Mouse (Mus musculus) neural tube, embryonic 13.5 days (tissue): ENCODE measurements at regions not wholly inside any gene's neighbourhood (a gene's known extent, or its start where the extent isn't known, plus 50 kb on each side); places are given as distances from the start of the nearest gene placed in this dataset.

Experiments
- ATAC-seq: fragments of 200-750 bp; cut with Nextera tagmentation; 2 replicates; pipeline ENCODE4 v1.8.0; 2017; ENCODE audit warnings: low read depth, mild to moderate bottlenecking, moderate TSS enrichment, moderate library complexity
- H3K27ac ChIP-seq: fragments of 300-500 bp; sonication (generic); replicated peaks from 2 replicates; pipeline ENCODE4 v1.5.1; 2015; ENCODE audit warnings: moderate library complexity, mild to moderate bottlenecking, inconsistent platforms
- H3K27me3 ChIP-seq: fragments of 300-500 bp; sonication (generic); 2 replicates; pipeline ENCODE4 v1.6.1; 2015; ENCODE audit warnings: mild to moderate bottlenecking, inconsistent platforms
- H3K36me3 ChIP-seq: fragments of 300-500 bp; sonication (generic); 2 replicates; pipeline ENCODE4 v1.6.1; 2015; ENCODE audit warnings: mild to moderate bottlenecking, inconsistent platforms
- H3K4me1 ChIP-seq: fragments of 300-500 bp; sonication (generic); replicated peaks from 2 replicates; pipeline ENCODE4 v1.6.1; 2015; ENCODE audit warnings: inconsistent platforms
- H3K4me2 ChIP-seq: fragments of 300-500 bp; sonication (generic); 2 replicates; pipeline ENCODE4 v1.6.1; 2015; ENCODE audit warnings: inconsistent platforms, mild to moderate bottlenecking, moderate library complexity
- H3K4me3 ChIP-seq: fragments of 300-500 bp; sonication (generic); 2 replicates; pipeline ENCODE4 v1.5.1; 2015; ENCODE audit warnings: mild to moderate bottlenecking, inconsistent platforms
- H3K9ac ChIP-seq: fragments of 300-500 bp; sonication (generic); 2 replicates; pipeline ENCODE4 v1.6.1; 2015; ENCODE audit warnings: moderate library complexity, mild to moderate bottlenecking, inconsistent platforms
- H3K9me3 ChIP-seq: fragments of 300-500 bp; sonication (generic); 2 replicates; pipeline ENCODE4 v1.6.1; 2016; ENCODE audit warnings: inconsistent platforms
- WGBS: fragments of 180-500 bp; shearing (Covaris S2); methylation state at CpG from one replicate; pipeline ENCODE4 v1.1.7; 2015; 5-methylcytosine and 5-hydroxymethylcytosine counted together

- H3K9ac ChIP-seq, result no peak overlapping the region
- no peaks in the 10 kb centered on the region for H3K9me3 ChIP-seq
- H3K27me3 ChIP-seq, result no peaks in the 10 kb centered on the region
- WGBS, result 77% methylated on average over 6 of the region's 6 CpGs
- no peak overlapping the region for H3K27ac ChIP-seq
- no peaks in the 10 kb centered on the region for H3K36me3 ChIP-seq
- H3K4me2 ChIP-seq, result no peak overlapping the region
- ATAC-seq, result no peak
- peaks cover 7% of the 10 kb centered on the region; the same call in 1 of the 2 replicates for H3K4me1 ChIP-seq
- H3K4me3 ChIP-seq, result no peak overlapping the region
These were observed 230.8 kb downstream of the Gm4791 start for GRCm38 (mm10) chr9:47229296-47229695.

DNA sequence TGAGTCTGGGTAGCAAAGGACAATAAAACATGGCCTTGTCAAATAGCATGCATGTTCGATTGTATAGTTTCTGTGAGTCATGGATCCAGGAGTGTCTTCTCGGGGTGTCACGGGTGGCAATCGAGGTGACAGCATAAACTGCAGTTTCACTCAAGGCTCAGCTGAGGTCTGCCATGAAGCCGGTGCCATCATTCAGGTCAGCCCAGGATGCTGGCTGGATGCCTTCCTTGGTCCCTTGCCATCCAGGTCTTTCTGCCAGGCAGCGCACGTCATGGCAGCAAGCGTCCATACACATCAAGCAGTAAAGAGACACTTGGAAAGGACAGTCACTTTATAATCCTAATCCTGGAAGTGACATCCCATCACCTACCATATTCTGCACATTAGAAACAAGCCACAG, 242.4 kb downstream of the Gm4791 start:
- H3K27ac ChIP-seq, result no peak overlapping the region
- no peak overlapping the region for H3K4me2 ChIP-seq
- no peak for ATAC-seq
- no peaks in the 10 kb centered on the region for H3K27me3 ChIP-seq
- WGBS, result 90% methylated on average over 8 of the region's 8 CpGs
- no peaks in the 10 kb centered on the region for H3K9me3 ChIP-seq
- H3K4me3 ChIP-seq, result no peak overlapping the region
- no peaks in the 10 kb centered on the region for H3K4me1 ChIP-seq
- no peak overlapping the region for H3K9ac ChIP-seq
- no peaks in the 10 kb centered on the region for H3K36me3 ChIP-seq

DNA sequence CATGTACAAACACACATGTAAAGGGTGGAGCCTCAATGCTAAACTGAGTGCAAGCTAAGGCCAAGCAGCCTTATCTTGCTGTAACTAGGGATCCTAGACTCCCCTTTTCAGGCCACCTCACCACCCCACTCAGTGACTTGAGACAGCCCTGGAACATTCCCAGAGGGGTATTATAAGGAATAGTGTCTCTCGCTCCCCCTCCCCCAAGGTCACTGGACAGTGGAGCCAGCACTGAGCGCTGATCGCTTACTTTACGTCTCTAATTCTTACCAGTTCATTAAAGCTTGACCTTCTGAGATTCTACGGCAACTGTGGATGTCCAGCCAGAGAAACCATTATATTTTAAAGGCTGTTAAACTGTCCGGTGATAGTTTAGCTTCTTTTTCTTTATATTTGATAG, 243.5 kb downstream of the Gm4791 start:
- no peak overlapping the region for H3K9ac ChIP-seq
- no peak overlapping the region for H3K27ac ChIP-seq
- H3K9me3 ChIP-seq, result no peaks in the 10 kb centered on the region
- H3K27me3 ChIP-seq, result no peaks in the 10 kb centered on the region
- H3K4me2 ChIP-seq, result no peak overlapping the region
- H3K36me3 ChIP-seq, result no peaks in the 10 kb centered on the region
- no peaks in the 10 kb centered on the region for H3K4me1 ChIP-seq
- no peak for ATAC-seq
- H3K4me3 ChIP-seq, result no peak overlapping the region
- 77% methylated on average over 6 of the region's 6 CpGs for WGBS

DNA sequence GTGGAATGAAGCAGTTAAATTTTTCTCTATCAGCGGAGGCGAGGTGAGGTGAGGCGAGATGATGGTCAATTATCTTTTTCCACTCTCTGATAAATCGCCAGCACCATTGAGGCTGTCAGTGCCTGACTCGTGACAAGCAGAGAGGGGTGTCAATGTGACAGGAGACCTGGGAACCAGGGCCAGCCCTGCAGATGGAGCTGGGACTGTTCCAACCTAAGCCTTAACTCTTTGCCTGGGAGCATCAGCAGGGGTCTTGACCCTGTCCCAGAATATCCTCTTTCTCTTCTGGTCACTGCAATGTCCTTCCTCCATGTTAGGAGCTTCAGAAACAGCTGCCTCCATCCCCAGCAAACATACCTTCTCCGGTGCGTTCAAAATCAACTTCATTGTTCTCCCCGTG, 244.0 kb downstream of the Gm4791 start:
- WGBS, result 77% methylated on average over 8 of the region's 8 CpGs
- no peak for ATAC-seq
- no peak overlapping the region for H3K4me3 ChIP-seq
- no peak overlapping the region for H3K4me2 ChIP-seq
- H3K27ac ChIP-seq, result no peak overlapping the region
- no peaks in the 10 kb centered on the region for H3K9me3 ChIP-seq
- H3K4me1 ChIP-seq, result no peaks in the 10 kb centered on the region
- no peaks in the 10 kb centered on the region for H3K36me3 ChIP-seq
- H3K9ac ChIP-seq, result no peak overlapping the region
- no peaks in the 10 kb centered on the region for H3K27me3 ChIP-seq

DNA sequence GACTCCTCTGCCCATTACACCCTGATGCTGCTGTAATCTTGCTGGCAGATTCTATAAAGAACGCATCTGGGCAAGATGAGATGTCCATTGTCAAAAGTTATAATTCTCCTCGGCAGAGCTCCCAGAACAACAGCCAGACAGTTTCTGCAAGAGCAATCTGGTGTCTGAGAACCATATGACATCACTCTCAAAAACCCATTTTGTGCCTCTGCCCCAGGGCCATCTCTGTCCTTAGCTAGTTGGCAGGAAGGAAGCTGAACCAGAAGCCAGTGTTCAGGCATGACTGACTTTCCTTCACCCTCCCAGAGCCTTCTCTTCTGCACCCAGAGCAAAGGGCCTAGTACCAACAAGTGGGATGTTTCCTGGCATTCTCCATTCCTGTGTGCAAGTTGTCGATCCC, 250.5 kb downstream of the Gm4791 start:
- no peak overlapping the region for H3K4me2 ChIP-seq
- H3K27ac ChIP-seq, result no peak overlapping the region
- no peaks in the 10 kb centered on the region for H3K9me3 ChIP-seq
- 80% methylated on average over 3 of the region's 3 CpGs for WGBS
- H3K27me3 ChIP-seq, result no peaks in the 10 kb centered on the region
- H3K9ac ChIP-seq, result no peak overlapping the region
- 0 out of 2 replicates have a peak, but pooled peaks cover 8% of the 10 kb centered on the region for H3K4me1 ChIP-seq
- H3K4me3 ChIP-seq, result no peak overlapping the region
- H3K36me3 ChIP-seq, result no peaks in the 10 kb centered on the region
- ATAC-seq, result no peak

- no peak overlapping the region for H3K9ac ChIP-seq
- no peaks in the 10 kb centered on the region for H3K9me3 ChIP-seq
- WGBS, result 96% methylated on average over 2 of the region's 2 CpGs
- ATAC-seq, result no peak
- H3K4me3 ChIP-seq, result no peak overlapping the region
- H3K4me1 ChIP-seq, result 0 out of 2 replicates have a peak, but pooled peaks cover 8% of the 10 kb centered on the region
- no peak overlapping the region for H3K4me2 ChIP-seq
- no peaks in the 10 kb centered on the region for H3K36me3 ChIP-seq
- no peaks in the 10 kb centered on the region for H3K27me3 ChIP-seq
- no peak overlapping the region for H3K27ac ChIP-seq
These were observed 252.6 kb downstream of the Gm4791 start for GRCm38 (mm10) chr9:47251160-47251559.

DNA sequence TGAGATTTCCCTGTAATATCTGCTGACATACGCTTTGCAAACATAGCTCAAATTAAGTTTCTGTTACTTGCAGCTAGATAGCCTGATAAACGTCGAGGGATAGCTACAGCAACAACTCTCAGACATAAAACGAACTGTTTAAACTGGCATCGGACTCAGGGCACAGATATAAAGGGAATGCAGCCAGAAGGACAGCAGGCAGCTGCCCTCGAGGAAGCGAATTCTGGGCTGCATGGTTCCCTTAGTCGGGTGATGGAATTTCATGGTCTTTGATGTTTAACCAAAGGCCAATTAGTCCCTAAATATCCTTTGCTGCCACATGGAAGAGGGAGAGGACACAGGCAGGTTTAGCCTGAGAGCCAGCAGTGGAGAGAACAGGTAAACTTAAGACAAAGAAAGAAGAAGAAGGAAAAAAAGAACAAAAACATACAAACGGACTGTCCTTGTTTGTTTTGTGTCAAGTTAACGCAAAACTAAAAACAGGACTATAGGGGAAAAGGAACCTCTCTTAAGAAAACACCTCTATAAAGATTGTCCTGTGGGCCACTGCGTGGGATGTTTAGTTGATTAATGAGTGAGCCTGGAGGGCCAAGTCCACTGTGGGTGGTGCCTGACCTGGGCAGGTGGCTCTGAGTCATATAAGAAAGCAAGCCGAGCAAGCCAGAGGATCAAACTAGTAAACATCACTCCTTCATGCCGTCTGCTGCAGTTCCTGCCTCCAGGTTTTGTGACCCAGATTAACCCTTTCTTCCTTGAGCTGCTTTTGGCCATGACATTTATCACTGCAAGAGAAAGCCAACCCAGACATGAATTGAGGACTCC, 255.5 kb downstream of the Gm4791 start:
- Histone ChIP-seq H3K4me2 (no peak overlapping the region), H3K9ac (no peak overlapping the region), H3K27me3 (no peaks in the 10 kb centered on the region), H3K9me3 (no peaks in the 10 kb centered on the region), H3K36me3 (no peaks in the 10 kb centered on the region), H3K4me3 (no peak overlapping the region), H3K27ac (no peak overlapping the region), H3K4me1 (0 out of 2 replicates have a peak, but pooled peaks cover 8% of the 10 kb centered on the region)
- ATAC-seq, result no peak
- WGBS, result 51% methylated on average over 13 of the region's 13 CpGs

DNA sequence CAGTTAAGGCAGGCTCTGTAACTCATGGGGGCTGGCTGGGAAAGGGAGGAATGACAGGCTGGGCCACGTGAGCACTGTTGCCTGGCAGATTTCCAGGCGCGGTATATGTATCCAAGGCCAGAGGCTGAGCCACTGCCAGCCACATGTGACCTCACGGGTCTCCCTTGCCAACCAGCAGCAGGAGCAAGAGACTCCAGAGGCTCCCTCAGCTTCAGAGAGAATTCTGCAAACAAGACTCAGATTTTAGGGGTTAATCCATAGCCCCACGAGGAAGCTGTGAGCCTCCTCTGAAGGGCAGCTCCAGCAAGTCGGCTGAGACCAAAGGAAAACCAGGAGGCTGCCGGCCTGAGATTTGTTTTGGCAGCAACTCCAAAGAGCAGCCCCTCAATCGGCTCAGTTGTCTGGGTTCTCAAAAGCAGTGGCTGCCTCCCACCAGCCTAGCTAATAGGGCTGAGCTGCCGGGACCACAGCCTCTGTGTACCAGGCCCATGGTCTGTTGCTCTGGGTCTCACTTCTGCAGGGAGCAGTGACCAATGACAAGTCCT, 264.0 kb upstream of the Cadm1 start:
- H3K4me1 ChIP-seq, result peaks cover 29% of the 10 kb centered on the region
- H3K27me3 ChIP-seq, result no peaks in the 10 kb centered on the region
- H3K36me3 ChIP-seq, result no peaks in the 10 kb centered on the region
- 56% methylated on average over 9 of the region's 9 CpGs for WGBS
- no peak overlapping the region for H3K9ac ChIP-seq
- H3K27ac ChIP-seq, result no peak overlapping the region
- H3K4me2 ChIP-seq, result no peak overlapping the region
- no peak overlapping the region for H3K4me3 ChIP-seq
- no peaks in the 10 kb centered on the region for H3K9me3 ChIP-seq
- peak; percentile 61; the same call in 1 of the 2 replicates for ATAC-seq

DNA sequence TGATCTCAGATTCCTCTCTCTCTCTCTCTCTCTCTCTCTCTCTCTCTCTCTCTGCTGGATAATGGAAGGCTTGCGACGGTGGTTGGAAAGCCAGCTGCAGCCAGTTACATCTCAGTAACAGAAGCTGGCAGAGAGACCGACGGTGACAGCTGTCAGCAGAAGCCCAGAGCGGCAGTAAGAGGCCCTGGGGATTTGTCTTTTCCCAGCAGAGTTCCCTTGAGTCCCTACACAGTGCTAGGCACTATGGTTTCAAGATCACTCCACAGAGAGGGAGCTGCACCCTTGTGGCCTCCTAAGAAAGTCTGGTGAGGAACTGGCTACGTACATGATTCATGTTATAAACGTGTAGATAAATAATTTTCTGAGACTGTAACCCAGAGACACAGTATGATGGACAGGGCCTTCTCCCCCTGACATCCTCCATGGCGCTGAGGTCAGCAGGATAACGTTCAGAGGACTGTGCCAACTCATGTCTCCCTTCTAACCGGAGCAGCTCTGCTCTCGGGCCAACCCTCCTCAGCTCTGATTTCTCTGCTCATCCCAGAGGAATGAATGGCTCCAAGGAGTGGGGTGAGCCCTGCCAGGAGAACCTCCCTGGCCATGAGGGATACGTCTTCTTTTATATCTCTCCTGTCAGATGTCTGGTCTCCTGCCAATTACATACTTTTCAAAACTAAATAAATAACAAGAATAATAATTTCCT, 253.5 kb upstream of the Cadm1 start:
- no peaks in the 10 kb centered on the region for H3K9me3 ChIP-seq
- no peak overlapping the region for H3K27ac ChIP-seq
- peaks cover 32% of the 10 kb centered on the region for H3K4me1 ChIP-seq
- no peak overlapping the region for H3K4me3 ChIP-seq
- ATAC-seq, result no peak
- H3K27me3 ChIP-seq, result no peaks in the 10 kb centered on the region; the same call in 1 of the 2 replicates
- H3K9ac ChIP-seq, result no peak overlapping the region
- no peaks in the 10 kb centered on the region for H3K36me3 ChIP-seq
- WGBS, result 44% methylated on average over 12 of the region's 12 CpGs
- H3K4me2 ChIP-seq, result no peak overlapping the region

- no peaks in the 10 kb centered on the region for H3K36me3 ChIP-seq
- no peaks in the 10 kb centered on the region for H3K9me3 ChIP-seq
- no peaks in the 10 kb centered on the region for H3K27me3 ChIP-seq
- H3K4me1 ChIP-seq, result peaks cover 35% of the 10 kb centered on the region
- peak overlapping the region; percentile 80 for H3K27ac ChIP-seq
- no peak for ATAC-seq
- H3K4me2 ChIP-seq, result no peak overlapping the region
- 80% methylated on average over 6 of the region's 6 CpGs for WGBS
- no peak overlapping the region for H3K9ac ChIP-seq
- H3K4me3 ChIP-seq, result no peak overlapping the region
These were observed 250.6 kb upstream of the Cadm1 start for GRCm38 (mm10) chr9:47279410-47279809.

- no peak overlapping the region for H3K4me2 ChIP-seq
- H3K9ac ChIP-seq, result no peak overlapping the region
- H3K4me1 ChIP-seq, result peaks cover 35% of the 10 kb centered on the region
- H3K36me3 ChIP-seq, result no peaks in the 10 kb centered on the region
- peak overlapping the region; percentile 80 for H3K27ac ChIP-seq
- no peak overlapping the region for H3K4me3 ChIP-seq
- H3K9me3 ChIP-seq, result no peaks in the 10 kb centered on the region
- 20% methylated on average over 7 of the region's 7 CpGs for WGBS
- H3K27me3 ChIP-seq, result no peaks in the 10 kb centered on the region
- ATAC-seq, result 0 out of 2 replicates have a peak, but pooled peaks have one; percentile 48
These were observed 249.8 kb upstream of the Cadm1 start for GRCm38 (mm10) chr9:47280146-47280545.

DNA sequence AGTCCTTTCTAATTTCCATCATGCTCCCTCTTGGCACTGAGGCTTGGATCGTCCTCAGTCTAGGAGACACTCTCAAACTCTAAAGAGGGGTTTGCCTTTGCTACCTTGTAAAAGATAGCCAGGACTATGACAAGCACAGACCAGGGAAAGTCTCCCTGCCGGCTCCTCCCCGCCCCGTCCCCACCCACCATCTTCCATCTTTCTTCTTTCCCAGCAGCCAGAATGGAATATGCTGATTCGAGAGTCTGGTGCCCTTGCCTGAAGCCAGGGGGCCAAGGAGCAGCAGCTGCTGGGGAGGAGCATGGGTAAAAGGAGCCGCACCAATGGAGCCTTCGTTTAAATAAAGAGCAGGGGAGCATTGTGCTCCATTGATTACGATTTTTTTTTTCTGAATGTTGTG, 249.4 kb upstream of the Cadm1 start:
- no peak; the same call in 1 of the 2 replicates for ATAC-seq
- Histone ChIP-seq H3K27ac (peak overlapping the region; percentile 80), H3K4me1 (peaks cover 35% of the 10 kb centered on the region), H3K27me3 (no peaks in the 10 kb centered on the region), H3K4me3 (no peak overlapping the region), H3K9me3 (no peaks in the 10 kb centered on the region), H3K4me2 (no peak overlapping the region), H3K9ac (no peak overlapping the region), H3K36me3 (no peaks in the 10 kb centered on the region)
- 29% methylated on average over 8 of the region's 8 CpGs for WGBS
